7 mouse cellular contexts compared by ENCODE assay signal in genomic region chr6:85588164-85588563, GRCm38 (mm10). TPM values are rescaled to one million over a fixed set of nuclear protein-coding genes. Genes with fewer than 3 reads are reported as not detected.
DNase-seq lines count a peak whose midpoint lies in the region; ATAC-seq and TF ChIP-seq lines count a peak whose summit lies in the region.

No protein-coding gene starts in this region.

- no peak for ATAC-seq in embryonic facial prominence, embryonic 11.5 days (replicated peaks; ENCODE audit: insufficient number of reproducible peaks, low FRiP score, low TSS enrichment, low read depth)
- ATAC-seq in hindbrain, embryonic 15.5 days (ENCODE audit: low FRiP score, low read depth): no peak
- ATAC-seq in neural tube, embryonic 12.5 days (ENCODE audit: low FRiP score, low read depth): peak; percentile 11; the same call in 1 of the 2 replicates

- under 1% methylated on average over 10 of the region's 10 CpGs for WGBS in lung, adult 2 months
- WGBS in embryonic facial prominence, embryonic 11.5 days: 0% methylated on average over 10 of the region's 10 CpGs
- 0% methylated on average over 10 of the region's 10 CpGs for WGBS in hindbrain, embryonic 15.5 days
- WGBS in neural tube, embryonic 12.5 days: under 1% methylated on average over 10 of the region's 10 CpGs

- no peaks in the 10 kb centered on the region for H3K36me3 ChIP-seq in embryonic facial prominence, embryonic 11.5 days (replicated peaks; ENCODE audit: control insufficient read depth, insufficient read depth, low read depth, low read length)
- H3K36me3 ChIP-seq in hindbrain, embryonic 15.5 days: no peaks in the 10 kb centered on the region
- no peaks in the 10 kb centered on the region for H3K36me3 ChIP-seq in neural tube, embryonic 12.5 days

- TF ChIP-seq CTCF in lung, adult 2 months (IDR thresholded peaks at IDR 0.05; ENCODE audit: insufficient read depth, low read length): no peak

- H3K4me1 ChIP-seq in lung, adult 2 months (ENCODE audit: control insufficient read depth, insufficient read depth, low read length): no peaks in the 10 kb centered on the region
- no peaks in the 10 kb centered on the region for H3K4me1 ChIP-seq in embryonic facial prominence, embryonic 11.5 days (ENCODE audit: control insufficient read depth, insufficient read depth, low read length)
- peaks cover 28% of the 10 kb centered on the region for H3K4me1 ChIP-seq in hindbrain, embryonic 15.5 days (replicated peaks)
- H3K4me1 ChIP-seq in neural tube, embryonic 12.5 days: peaks cover 20% of the 10 kb centered on the region

- peak overlapping the region; percentile 92 for H3K4me3 ChIP-seq in lung, adult 2 months (replicated peaks; ENCODE audit: extremely low read depth, low read depth, low read length)
- H3K4me3 ChIP-seq in embryonic facial prominence, embryonic 11.5 days (ENCODE audit: low read depth, low read length): peak overlapping the region; percentile 54
- peak overlapping the region; percentile 99 for H3K4me3 ChIP-seq in hindbrain, embryonic 15.5 days
- H3K4me3 ChIP-seq in neural tube, embryonic 12.5 days: peak overlapping the region; percentile 89

- peak overlapping the region; percentile 81 for H3K9ac ChIP-seq in embryonic facial prominence, embryonic 11.5 days (replicated peaks; ENCODE audit: low read length)
- peak overlapping the region; percentile 90 for H3K9ac ChIP-seq in hindbrain, embryonic 15.5 days
- H3K9ac ChIP-seq in neural tube, embryonic 12.5 days: peak overlapping the region; percentile 86

- no peak for DNase-seq in lung, adult 2 months
- DNase-seq in lung, postnatal 4 days: no peak
- DNase-seq in embryonic facial prominence, embryonic 11.5 days (ENCODE audit: low spot score): peak; percentile 18
- DNase-seq in Muller cell, postnatal 12 days (ENCODE audit: inconsistent ontology term): no peak
- DNase-seq in gastrocnemius, adult 18-20 months (ENCODE audit: low spot score): no peak

- TF ChIP-seq POLR2A in lung, adult 2 months (IDR thresholded peaks at IDR 0.05; ENCODE audit: borderline replicate concordance, extremely low read depth, low read depth, low read length): no peak

- H3K27ac ChIP-seq in embryonic facial prominence, embryonic 11.5 days (replicated peaks; ENCODE audit: low read depth, low read length): no peak overlapping the region; the same call in 1 of the 2 replicates
- H3K27ac ChIP-seq in hindbrain, embryonic 15.5 days (replicated peaks): peak overlapping the region; percentile 92
- peak overlapping the region; percentile 85 for H3K27ac ChIP-seq in neural tube, embryonic 12.5 days

- no peaks in the 10 kb centered on the region for H3K9me3 ChIP-seq in embryonic facial prominence, embryonic 11.5 days (replicated peaks; ENCODE audit: control insufficient read depth, low read length)
- no peaks in the 10 kb centered on the region for H3K9me3 ChIP-seq in hindbrain, embryonic 15.5 days
- H3K9me3 ChIP-seq in neural tube, embryonic 12.5 days: no peaks in the 10 kb centered on the region

- H3K4me2 ChIP-seq in embryonic facial prominence, embryonic 11.5 days (ENCODE audit: low read depth, low read length): peak overlapping the region; percentile 38
- H3K4me2 ChIP-seq in hindbrain, embryonic 15.5 days: peak overlapping the region; percentile 71
- peak overlapping the region; percentile 75 for H3K4me2 ChIP-seq in neural tube, embryonic 12.5 days (replicated peaks)

- no peaks in the 10 kb centered on the region for H3K27me3 ChIP-seq in embryonic facial prominence, embryonic 11.5 days (ENCODE audit: control insufficient read depth, insufficient read depth, low read length)
- H3K27me3 ChIP-seq in hindbrain, embryonic 15.5 days: no peaks in the 10 kb centered on the region
- H3K27me3 ChIP-seq in neural tube, embryonic 12.5 days (replicated peaks): no peaks in the 10 kb centered on the region

RNA-seq across cellular contexts. Expression of gene Alms1, which starts 0.8 kb away (rescaled TPM):
- 0.54 and 0.79 TPM in 2 replicates for polyA plus RNA-seq in lung, adult 2 months (2012; rRNA removed)
- polyA plus RNA-seq in embryonic facial prominence, embryonic 11.5 days (2014; fragmentation: Nextera tagmentation; extraction: Ambion mirVana): 7.6 and 7.8 TPM in 2 replicates
- 4.5 and 5.1 TPM in 2 replicates for polyA plus RNA-seq in hindbrain, embryonic 15.5 days (2015; fragmentation: Nextera tagmentation; extraction: Ambion mirVana)
- polyA plus RNA-seq in neural tube, embryonic 12.5 days (2016; fragmentation: Nextera tagmentation; extraction: Ambion mirVana): 5.9 and 6.7 TPM in 2 replicates
- under 1 TPM; 0.48 to 0.50 TPM for total RNA-seq in gastrocnemius, adult 18-20 months (2021)
